Mouse (Mus musculus) splenic B cell, adult 2 months (primary cell): Measurements from ENCODE around the gene Mepce.

Experiments used
- DNase-seq: peaks from one replicate; pipeline ENCODE4 v3.0.0-alpha.2; 2011; ENCODE audit warnings: low read depth, low spot score
- H3K27me3 ChIP-seq: 2 replicates; pipeline ENCODE4 v1.6.1; 2012; ENCODE audit warnings: mild to moderate bottlenecking, low read length, moderate library complexity, mixed read lengths; ENCODE audit not compliant: control insufficient read depth, poor library complexity, insufficient read depth, severe bottlenecking
- H3K36me3 ChIP-seq: 2 replicates; pipeline ENCODE4 v1.6.1; 2012; ENCODE audit warnings: mild to moderate bottlenecking, low read length, moderate library complexity, mixed read lengths; ENCODE audit not compliant: control insufficient read depth, poor library complexity, insufficient read depth, severe bottlenecking

Gene Mepce

DNA sequence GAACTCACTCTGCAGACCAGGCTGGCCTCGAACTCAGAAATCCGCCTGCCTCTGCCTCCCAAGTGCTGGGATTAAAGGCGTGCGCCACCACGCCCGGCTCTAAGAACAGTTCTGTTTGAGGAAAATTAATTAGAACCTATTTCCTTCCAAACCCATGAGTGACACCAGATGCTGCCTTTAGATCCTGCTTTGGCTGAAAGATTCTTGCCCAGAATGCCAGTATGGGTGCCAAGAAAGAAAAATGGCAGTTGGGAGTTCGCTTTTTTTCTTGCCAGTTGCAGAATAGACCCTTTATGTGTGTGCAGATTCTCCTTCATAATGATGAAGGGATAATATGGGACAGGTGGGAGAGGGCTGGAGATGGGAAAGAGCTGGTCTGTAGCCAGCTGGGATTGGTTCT lies 43.3 kb downstream of the Mepce start:
- H3K36me3 ChIP-seq, result no peaks in the 10 kb centered on the region
- DNase-seq, result no peak
- H3K27me3 ChIP-seq, result no peaks in the 10 kb centered on the region

DNA sequence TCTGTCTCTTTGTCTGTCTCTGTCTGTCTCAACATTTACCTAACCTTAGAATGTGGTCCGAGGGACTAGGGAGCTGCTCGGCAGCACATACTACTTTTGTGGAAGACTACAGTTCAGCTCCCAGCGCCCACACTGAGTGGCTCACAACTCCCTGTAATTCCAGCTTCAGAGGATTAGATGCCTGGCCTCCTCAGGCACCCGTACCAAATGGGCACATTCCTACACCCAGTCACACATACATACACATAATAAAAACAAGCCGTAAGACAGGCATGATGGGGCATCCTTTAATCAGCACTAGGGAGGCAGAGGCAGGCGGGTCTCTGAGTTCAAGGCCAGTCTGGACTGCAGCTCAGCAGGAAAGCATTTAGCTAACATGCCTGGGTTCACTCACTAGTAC lies 44.6 kb downstream of the Mepce start:
- Histone ChIP-seq H3K36me3 (no peaks in the 10 kb centered on the region), H3K27me3 (no peaks in the 10 kb centered on the region)
- DNase-seq, result no peak

DNA sequence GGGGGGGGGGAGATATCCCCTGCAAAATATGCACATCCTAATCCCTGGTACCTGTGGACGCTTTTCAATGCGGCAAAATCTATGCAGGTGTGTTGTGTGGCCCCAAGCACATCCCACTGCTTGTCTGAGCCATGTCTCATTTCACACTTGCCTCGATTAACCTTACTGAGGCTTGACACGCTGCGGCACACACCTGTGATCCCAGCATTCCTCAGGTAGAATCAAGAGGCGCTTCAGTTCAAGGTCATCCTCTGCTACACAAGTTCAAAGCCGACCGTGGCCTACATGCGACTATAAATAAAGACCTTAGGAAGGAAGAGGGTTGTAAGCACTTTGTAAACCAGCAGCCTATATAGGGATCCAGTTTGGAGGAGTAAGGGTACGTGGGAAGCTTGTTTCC lies 45.4 kb downstream of the Mepce start:
- Histone ChIP-seq H3K27me3 (no peaks in the 10 kb centered on the region), H3K36me3 (no peaks in the 10 kb centered on the region)
- no peak for DNase-seq

DNA sequence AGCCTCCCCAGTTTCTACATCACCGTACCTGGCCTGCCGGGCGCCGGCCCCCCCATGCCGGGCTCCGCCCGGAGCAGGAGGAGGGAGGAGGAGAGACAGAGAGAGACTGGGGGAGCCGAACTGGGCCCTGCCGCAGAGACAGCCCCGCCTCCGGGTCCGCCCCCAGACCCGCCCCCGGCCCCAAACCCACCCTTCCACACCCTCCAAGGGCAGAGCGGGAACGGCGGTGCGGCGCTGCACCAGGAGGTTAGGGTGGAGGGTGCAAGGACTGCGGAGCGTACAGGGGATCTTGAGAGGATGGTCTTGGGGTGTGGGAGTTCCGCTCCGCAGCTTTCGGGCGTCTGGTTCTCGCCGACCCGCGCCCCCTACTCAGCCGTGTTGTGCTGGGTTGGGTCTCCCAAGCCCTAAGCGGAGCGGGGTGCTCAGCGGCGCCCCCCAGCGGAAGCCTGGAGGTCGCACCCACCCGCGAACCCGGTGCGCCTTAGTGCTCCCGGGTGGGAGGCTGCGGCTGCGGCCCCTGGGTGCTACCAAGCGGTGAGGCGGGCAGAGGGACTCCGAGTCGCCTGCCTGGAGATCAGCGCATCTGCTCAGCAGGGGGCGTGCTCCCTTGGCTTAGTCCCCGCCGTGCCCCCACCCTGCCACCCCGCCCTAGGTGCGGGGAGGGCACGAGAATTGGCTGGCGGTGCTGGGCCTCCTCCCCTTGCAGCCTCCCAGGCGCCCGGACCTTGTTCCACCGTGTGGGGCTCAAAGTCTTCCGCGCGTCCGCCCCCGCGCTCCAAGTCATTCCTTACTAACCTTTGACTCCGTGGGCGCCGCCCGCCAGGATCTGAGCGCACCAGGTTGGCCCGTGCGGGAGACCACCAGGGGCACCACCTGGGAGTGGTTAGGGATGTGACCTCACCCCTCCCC lies 46.2 kb downstream of the Mepce start, which contains the start of gene Nyap1:
Gene Nyap1, minus strand, starts transcription at position 585 of the 909 bp plus-strand sequence.
- no peaks in the 10 kb centered on the region for H3K27me3 ChIP-seq
- peak; percentile 83 for DNase-seq
- H3K36me3 ChIP-seq, result no peaks in the 10 kb centered on the region

DNA sequence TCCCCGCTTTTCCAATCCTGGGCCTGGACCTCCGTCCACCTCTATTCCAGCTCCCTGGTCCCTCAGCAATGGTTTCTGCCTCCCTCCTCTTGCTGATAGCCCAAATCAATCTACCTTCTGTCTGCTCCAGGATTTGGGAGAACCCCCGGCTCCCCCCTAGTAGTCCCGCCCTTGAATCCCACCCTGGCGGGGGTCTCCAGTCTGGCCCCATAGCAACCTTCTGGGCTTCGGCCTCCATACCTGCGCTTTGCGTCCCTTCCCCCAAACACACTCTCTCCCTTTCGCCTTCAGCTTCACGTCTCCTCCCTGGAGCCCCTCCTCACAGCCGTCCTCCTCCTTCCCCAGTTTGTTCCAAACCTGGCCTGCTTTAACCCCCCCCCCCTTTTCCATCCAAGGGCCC lies 46.9 kb downstream of the Mepce start:
- no peaks in the 10 kb centered on the region for H3K36me3 ChIP-seq
- no peak for DNase-seq
- H3K27me3 ChIP-seq, result no peaks in the 10 kb centered on the region

DNA sequence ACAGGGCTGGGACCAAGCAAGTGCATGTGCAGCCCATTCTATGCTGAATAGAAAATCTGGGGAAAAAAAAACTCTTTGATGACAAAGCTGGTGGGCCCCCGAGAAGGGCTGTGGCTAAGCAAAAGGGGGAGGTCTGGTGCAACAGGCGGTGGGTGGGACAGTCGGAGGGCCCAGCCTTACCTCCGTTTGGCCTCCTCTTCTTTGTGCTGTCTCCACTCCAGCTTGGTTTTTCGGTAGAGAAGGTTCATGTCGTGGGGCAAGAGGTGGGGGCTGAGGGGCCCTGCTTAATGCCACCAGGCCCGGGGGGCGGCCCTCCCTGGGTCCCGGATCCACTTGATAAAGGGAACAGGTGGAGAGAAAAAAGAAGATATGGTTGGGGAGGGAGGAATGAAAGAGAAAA lies 48.0 kb downstream of the Mepce start:
- Histone ChIP-seq H3K27me3 (no peaks in the 10 kb centered on the region), H3K36me3 (no peaks in the 10 kb centered on the region)
- no peak for DNase-seq

DNA sequence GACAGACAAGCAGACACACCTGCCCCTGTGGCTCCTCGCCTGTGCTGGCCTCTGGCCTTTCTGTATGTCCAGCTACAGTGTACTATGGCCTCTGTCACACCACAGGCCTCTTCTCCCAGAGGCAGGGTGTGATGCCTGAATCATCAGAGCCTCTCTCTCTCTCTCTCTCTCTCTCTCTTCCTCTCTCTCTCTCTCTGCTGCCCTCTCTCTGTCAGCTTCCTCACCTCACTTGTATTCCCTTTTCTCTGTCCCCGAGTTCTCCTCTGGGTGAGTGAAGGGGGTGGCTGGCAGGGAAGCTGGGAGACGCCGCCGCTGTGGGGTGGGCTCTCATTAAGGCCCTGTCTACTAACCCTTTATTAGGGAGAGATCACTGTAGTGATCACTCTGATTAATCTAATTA lies 48.9 kb downstream of the Mepce start:
- H3K27me3 ChIP-seq, result no peaks in the 10 kb centered on the region
- no peak for DNase-seq
- no peaks in the 10 kb centered on the region for H3K36me3 ChIP-seq

DNA sequence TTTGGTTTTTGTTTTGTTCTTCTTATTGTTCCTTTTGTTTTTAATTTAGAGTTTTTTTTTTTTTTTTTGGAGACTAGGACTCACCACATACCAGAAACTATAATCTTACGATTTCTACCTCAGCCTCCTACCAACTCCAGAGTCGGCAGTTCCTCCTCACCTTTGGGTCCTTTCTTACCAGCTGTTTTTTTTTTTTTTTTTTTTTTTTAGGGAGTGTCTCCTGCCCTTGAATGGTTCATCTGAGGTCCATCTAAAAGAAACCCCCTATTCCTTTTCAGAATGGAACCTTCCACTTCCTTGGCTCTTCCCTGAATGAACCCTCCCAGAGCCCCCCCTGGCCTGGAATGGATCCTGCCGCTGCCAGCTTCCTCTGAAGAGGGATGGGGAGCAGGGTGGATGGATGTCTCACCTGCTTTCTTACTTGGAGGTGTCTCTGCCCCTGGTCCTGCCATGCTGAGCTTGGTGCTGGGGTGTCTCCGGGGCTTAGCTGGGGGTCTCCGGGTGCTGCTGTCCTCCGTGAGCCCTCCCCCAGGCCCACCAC lies 50.0 kb downstream of the Mepce start:
- no peaks in the 10 kb centered on the region for H3K36me3 ChIP-seq
- no peak for DNase-seq
- H3K27me3 ChIP-seq, result no peaks in the 10 kb centered on the region

DNA sequence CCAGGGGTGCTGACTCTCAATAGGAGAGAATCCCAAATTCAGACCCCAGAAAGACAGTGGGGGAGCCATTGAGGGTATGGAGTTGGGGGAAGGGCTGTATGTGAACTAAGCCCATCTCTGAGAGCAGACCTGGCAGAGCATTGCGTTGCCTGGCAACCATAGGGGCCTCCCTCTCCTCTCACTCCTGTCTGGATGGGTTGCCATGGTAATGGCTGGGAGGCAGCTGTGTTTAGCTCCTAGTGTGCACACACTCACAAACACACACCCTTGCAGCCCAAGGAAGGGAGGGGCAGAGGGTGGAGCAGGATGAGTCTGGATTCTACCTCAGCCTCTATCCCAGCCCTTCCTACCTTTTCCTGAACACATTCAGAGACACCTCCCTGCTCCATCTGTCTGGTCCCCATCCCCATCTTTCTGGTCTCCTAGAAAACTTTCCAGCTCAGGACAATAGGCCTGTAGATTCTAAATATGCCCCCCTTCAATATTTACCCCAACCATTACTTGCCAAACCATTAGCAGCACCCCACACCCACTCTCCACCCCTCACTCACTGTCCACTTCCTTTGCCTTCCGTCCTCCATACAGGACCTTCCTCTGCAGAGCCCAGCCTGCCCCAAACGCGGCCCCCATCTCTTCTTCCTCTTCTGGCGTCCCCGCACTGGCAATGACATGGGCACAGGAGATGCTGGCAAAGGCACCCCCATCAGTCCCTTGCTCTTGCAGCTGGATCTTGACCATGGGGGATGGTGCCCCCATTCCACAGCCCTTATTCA lies 53.0 kb downstream of the Mepce start:
- no peaks in the 10 kb centered on the region for H3K27me3 ChIP-seq
- no peaks in the 10 kb centered on the region for H3K36me3 ChIP-seq
- no peak for DNase-seq

DNA sequence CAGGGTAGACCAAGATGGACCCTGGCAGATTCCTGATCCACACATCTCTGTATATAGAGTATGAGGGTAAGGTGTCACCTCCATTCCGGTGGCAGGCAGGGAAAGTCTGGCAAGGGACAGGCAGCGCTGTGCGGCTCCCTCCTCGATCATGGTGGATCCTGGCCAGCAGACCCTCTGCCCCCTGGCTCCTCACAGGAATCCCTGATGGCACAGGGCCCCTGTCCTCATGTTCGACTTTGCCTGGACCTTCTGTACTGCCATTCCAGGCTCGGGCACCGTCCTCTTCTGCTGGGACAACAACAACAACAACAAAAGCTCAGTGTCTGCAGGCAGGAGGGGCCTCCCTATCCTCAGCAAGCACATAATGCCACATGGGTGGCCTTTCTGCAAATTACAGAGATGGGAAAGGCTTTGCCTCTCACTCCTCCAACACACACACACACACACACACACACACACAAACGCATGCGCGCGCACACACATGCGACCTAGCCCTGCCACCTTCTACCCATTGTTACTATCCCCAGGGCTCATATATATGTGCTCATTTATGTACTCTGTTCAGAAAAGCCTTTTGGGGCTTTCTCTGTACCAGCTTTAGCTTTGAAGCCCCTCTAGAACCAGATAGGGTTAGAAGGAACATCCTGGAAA lies 53.7 kb downstream of the Mepce start:
- H3K27me3 ChIP-seq, result no peaks in the 10 kb centered on the region
- no peaks in the 10 kb centered on the region for H3K36me3 ChIP-seq
- no peak for DNase-seq
